Mouse (Mus musculus) embryonic fibroblast, embryonic 13.5 days (primary cell): ENCODE data around the gene Mylpf. TPM values are rescaled to one million over a fixed set of nuclear protein-coding genes. Genes with fewer than 3 reads are reported as not detected.
A peak's percentile ranks its signal among the peaks of the same experiment; 100 is the strongest.

ENCODE experiments used
- H3K27ac ChIP-seq: 2 replicates; pipeline ENCODE4 v1.5.1; 2012; ENCODE audit warnings: low read length, control low read depth, inconsistent platforms; ENCODE audit not compliant: insufficient read depth
- H3K4me1 ChIP-seq: 2 replicates; pipeline ENCODE4 v1.6.1; 2011; ENCODE audit warnings: low read length; ENCODE audit not compliant: control insufficient read depth, insufficient read depth
- H3K4me3 ChIP-seq: 2 replicates; pipeline ENCODE4 v1.5.1; 2011; ENCODE audit warnings: mild to moderate bottlenecking, control low read depth, low read length; ENCODE audit not compliant: insufficient read depth
- CTCF ChIP-seq: IDR thresholded peaks from 2 replicates; pipeline ENCODE4 v1.5.1; 2011; ENCODE audit warnings: mild to moderate bottlenecking, control low read depth, low read length, moderate library complexity, borderline replicate concordance; ENCODE audit not compliant: insufficient read depth
- POLR2A ChIP-seq: IDR thresholded peaks from 2 replicates; pipeline ENCODE4 v1.6.1; 2011; ENCODE audit warnings: low read depth, mild to moderate bottlenecking, control low read depth, low read length, moderate library complexity
- polyA plus RNA-seq: library from polyadenylated mRNA; stranded (reverse); fragments of >200 nt; gene quantifications from 2 replicates; pipeline ENCODE4 v1.2.4, GENCODE M21; 2011; ENCODE audit warnings: low read depth; ENCODE audit not compliant: missing spikeins, insufficient read length

Mylpf gene
- polyA plus RNA-seq, 1 experiment, result 1.4 TPM

DNA sequence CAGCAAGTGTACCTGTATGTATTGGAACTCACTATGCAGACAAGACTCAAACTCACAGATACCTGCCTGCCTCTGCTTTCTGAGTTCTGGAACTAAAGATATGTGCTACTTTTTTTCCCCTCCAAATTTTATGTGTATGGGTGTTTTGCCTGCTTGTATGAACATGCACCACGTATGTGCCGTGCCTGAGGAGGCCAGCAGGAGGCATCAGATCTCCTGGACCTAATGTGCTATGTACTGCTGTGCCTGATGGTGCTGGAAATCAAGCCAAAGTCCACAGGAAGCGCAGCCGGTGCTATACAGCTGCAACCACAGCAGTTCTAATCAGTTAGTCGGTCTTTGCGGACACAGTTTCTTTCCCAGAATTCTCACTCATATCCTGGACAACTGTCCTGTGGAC, 24.9 kb upstream of the Mylpf start:
- Histone ChIP-seq H3K4me1 (peaks cover 7% of the 10 kb centered on the region), H3K4me3 (no peak overlapping the region), H3K27ac (no peak overlapping the region)
- TF ChIP-seq CTCF, result peak; percentile 59; the same call in 1 of the 2 replicates
- TF ChIP-seq POLR2A, result no peak

DNA sequence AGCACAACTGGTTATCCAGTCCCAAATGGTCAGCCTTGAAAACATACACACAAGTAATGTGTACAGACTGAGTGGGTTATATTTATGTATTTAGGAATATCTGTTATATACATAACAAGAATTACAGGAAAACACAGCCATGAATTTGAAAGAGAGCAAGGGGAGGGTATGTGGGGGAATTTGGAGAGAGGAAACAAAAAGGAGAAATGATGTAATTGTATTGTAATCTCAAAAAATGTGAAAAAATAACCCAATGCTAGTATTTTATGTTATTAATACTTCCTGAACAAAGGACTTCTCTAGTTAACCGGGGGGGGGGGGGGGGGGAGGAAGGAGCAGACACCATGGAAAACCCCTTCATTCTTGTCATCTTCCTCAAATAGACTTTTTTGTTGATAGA, 24.0 kb upstream of the Mylpf start:
- Histone ChIP-seq H3K4me3 (no peak overlapping the region), H3K4me1 (peaks cover 7% of the 10 kb centered on the region), H3K27ac (peak overlapping the region; percentile 61; the same call in 1 of the 2 replicates)
- TF ChIP-seq CTCF (no peak), POLR2A (no peak)

- Histone ChIP-seq H3K4me3 (no peak overlapping the region), H3K4me1 (peaks cover 7% of the 10 kb centered on the region), H3K27ac (no peak overlapping the region)
- TF ChIP-seq POLR2A (no peak), CTCF (no peak)
Measured at GRCm38 (mm10) chr7:127185601-127186000, 23.1 kb upstream of the Mylpf start.

GRCm38 (mm10) chr7:127187351-127187750, 21.3 kb upstream of the Mylpf start:
- TF ChIP-seq POLR2A, result no peak
- no peak for TF ChIP-seq CTCF
- Histone ChIP-seq H3K4me3 (no peak overlapping the region), H3K27ac (no peak overlapping the region), H3K4me1 (peaks cover 2% of the 10 kb centered on the region; the same call in 1 of the 2 replicates)

- no peak overlapping the region for H3K4me3 ChIP-seq
- H3K27ac ChIP-seq, result no peak overlapping the region
- TF ChIP-seq POLR2A (no peak), CTCF (no peak)
- peaks cover 2% of the 10 kb centered on the region; the same call in 1 of the 2 replicates for H3K4me1 ChIP-seq
Measured at GRCm38 (mm10) chr7:127188305-127189276, 20.1 kb upstream of the Mylpf start.

DNA sequence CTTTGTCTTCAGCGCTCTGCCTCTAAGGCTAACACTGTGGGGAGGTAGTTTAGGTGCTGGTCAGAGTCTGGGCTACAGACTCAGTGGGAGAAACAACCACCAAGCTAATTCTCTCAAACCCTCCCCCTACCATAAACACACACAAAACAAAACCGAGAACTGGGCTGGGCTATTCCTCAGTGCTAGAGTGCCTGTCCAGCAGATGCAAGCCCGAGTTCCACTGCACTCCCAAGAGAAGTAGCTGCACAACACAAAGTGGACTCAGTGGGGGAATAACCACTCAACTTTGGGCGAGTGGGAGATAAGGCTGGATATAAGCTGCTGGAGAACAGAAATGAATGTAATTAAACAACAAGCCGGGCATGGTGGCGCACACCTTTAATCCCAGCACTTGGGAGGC, 18.0 kb upstream of the Mylpf start:
- no peaks in the 10 kb centered on the region for H3K4me1 ChIP-seq

DNA sequence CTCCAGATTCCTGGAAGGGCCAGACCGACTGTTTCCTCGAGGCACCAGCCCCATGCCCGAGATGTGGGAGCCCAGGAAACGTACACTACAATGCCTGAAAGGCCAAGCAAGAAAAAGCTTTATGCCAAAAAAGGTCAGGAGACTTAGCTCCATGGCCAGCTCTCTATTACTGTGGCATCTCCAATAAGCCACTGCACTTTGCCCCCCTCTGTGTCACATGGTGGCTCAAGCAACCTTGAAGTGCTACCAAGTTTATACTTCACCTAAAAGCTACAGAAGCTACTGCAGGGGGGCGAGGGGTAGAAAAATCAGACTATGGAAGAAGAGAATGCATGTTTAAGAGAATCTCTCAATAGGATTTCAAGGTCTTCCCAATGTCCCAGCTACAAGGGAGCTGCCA, 15.7 kb upstream of the Mylpf start:
- H3K4me3 ChIP-seq, result no peak overlapping the region
- TF ChIP-seq POLR2A (no peak), CTCF (no peak)
- H3K27ac ChIP-seq, result no peak overlapping the region
- H3K4me1 ChIP-seq, result no peaks in the 10 kb centered on the region

More for the DNA sequence above, 18.0 kb upstream of the Mylpf start:
- TF ChIP-seq POLR2A (no peak; the same call in 1 of the 2 replicates), CTCF (no peak)
- Histone ChIP-seq H3K27ac (no peak overlapping the region), H3K4me3 (no peak overlapping the region)

- H3K27ac ChIP-seq, result no peak overlapping the region
- no peak for TF ChIP-seq POLR2A
- no peak for TF ChIP-seq CTCF
- H3K4me1 ChIP-seq, result no peaks in the 10 kb centered on the region
- H3K4me3 ChIP-seq, result peak overlapping the region; percentile 86
Measured at GRCm38 (mm10) chr7:127194011-127194632, 14.6 kb upstream of the Mylpf start.

DNA sequence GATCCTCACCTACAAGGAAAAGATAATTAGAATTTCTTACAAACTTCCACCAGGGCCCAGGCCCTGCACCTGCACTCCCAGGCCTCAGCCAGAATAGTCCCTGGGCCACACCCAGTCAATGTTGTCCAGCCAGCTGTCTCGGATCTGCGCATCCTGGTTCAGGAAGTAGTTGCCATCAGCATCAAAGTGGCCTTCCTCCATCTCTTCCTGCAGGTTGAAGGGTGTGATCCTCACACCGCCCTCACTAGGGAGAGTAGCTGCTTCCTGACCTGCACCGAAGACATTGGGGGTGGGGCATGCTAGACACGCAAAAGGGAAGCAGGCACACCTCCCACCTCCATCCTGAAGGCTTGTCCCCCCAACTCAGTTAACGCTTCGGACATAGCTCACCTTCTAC, 14.1 kb upstream of the Mylpf start:
- no peak for TF ChIP-seq POLR2A
- TF ChIP-seq CTCF, result no peak
- peak overlapping the region; percentile 86 for H3K4me3 ChIP-seq
- peak overlapping the region; percentile 88; the same call in 1 of the 2 replicates for H3K27ac ChIP-seq
- no peaks in the 10 kb centered on the region for H3K4me1 ChIP-seq
